Mouse (Mus musculus) neural tube, embryonic 11.5 days (tissue): Measurements from ENCODE around the gene Unc93b1. TPM values are rescaled to one million over a fixed set of nuclear protein-coding genes. Genes with fewer than 3 reads are reported as not detected.
A peak's percentile ranks its signal among the peaks of the same experiment; 100 is the strongest.

Experiments used
- ATAC-seq: fragments of 200-750 bp; cut with Nextera tagmentation; 2 replicates; pipeline ENCODE4 v1.8.0; 2017; ENCODE audit warnings: moderate number of reproducible peaks, mild to moderate bottlenecking, moderate TSS enrichment, moderate library complexity; ENCODE audit not compliant: insufficient read depth, low FRiP score, low TSS enrichment
- DNase-seq: peaks from one replicate; pipeline ENCODE4 v3.0.0-alpha.2; 2015; ENCODE audit warnings: low spot score
- H3K27ac ChIP-seq: fragments of 300-500 bp; sonication (generic); 2 replicates; pipeline ENCODE4 v1.5.1; 2014; ENCODE audit warnings: low read depth, mild to moderate bottlenecking, low read length
- H3K27me3 ChIP-seq: fragments of 300-500 bp; sonication (generic); 2 replicates; pipeline ENCODE4 v1.6.1; 2014; ENCODE audit warnings: mild to moderate bottlenecking, low read length, mixed read lengths; ENCODE audit not compliant: control insufficient read depth, insufficient read depth
- H3K36me3 ChIP-seq: fragments of 300-500 bp; sonication (generic); 2 replicates; pipeline ENCODE4 v1.6.1; 2014; ENCODE audit warnings: mild to moderate bottlenecking, low read length, moderate library complexity, mixed read lengths; ENCODE audit not compliant: control insufficient read depth, insufficient read depth
- H3K4me1 ChIP-seq: fragments of 300-500 bp; sonication (generic); 2 replicates; pipeline ENCODE4 v1.6.1; 2014; ENCODE audit warnings: low read length, mixed read lengths; ENCODE audit not compliant: control insufficient read depth, insufficient read depth
- H3K4me2 ChIP-seq: fragments of 300-500 bp; sonication (generic); 2 replicates; pipeline ENCODE4 v1.6.1; 2014; ENCODE audit warnings: low read depth, mild to moderate bottlenecking, moderate library complexity
- H3K4me3 ChIP-seq: fragments of 300-500 bp; sonication (generic); 2 replicates; pipeline ENCODE4 v1.5.1; 2014; ENCODE audit warnings: low read depth, low read length
- H3K9ac ChIP-seq: fragments of 300-500 bp; sonication (generic); 2 replicates; pipeline ENCODE4 v1.6.1; 2014; ENCODE audit warnings: mild to moderate bottlenecking, low read length
- H3K9me3 ChIP-seq: fragments of 300-500 bp; sonication (generic); 2 replicates; pipeline ENCODE4 v1.6.1; 2016; ENCODE audit warnings: low read length; ENCODE audit not compliant: control insufficient read depth
- WGBS: fragments of 180-500 bp; shearing (Covaris S2); extraction: QIAGEN DNeasy Blood & Tissue Kit; methylation state at CpG from one replicate; pipeline ENCODE4 v1.1.7; 2014; 5-methylcytosine and 5-hydroxymethylcytosine counted together
- polyA plus RNA-seq: library from polyadenylated mRNA; unstranded; fragments of >200 nt; fragmentation: Nextera tagmentation; extraction: Ambion mirVana; gene quantifications from 2 replicates; pipeline ENCODE4 v1.2.1, GENCODE M21; 2014

Gene Unc93b1
- polyA plus RNA-seq, 1 experiment from 2014 or later, result 5.3 TPM

DNA sequence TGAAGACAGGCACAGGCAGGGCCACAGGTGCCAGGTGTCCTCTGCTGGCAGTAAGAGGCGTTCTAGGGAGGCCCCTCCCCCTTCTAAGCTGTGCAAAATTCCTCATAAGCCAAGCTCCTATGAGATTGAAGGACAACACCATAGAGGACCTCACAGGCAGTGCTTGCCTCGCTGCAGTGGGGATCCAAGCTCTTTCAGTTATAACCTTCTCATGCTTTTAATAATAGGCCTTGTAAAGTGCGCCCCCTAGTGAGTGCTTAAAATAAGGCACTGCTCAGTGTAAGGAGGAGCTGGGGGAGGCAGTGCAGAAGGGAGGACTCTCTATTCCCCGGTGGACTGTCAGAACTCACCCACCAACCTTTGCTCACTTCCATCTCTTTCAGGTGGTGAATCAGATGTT lies 45.3 kb downstream of the Unc93b1 start:
- Histone ChIP-seq H3K36me3 (no peaks in the 10 kb centered on the region), H3K27ac (no peak overlapping the region), H3K9ac (no peak overlapping the region), H3K4me1 (peaks cover 10% of the 10 kb centered on the region; the same call in 1 of the 2 replicates), H3K4me3 (no peak overlapping the region), H3K27me3 (no peaks in the 10 kb centered on the region), H3K4me2 (no peak overlapping the region), H3K9me3 (no peaks in the 10 kb centered on the region)
- DNase-seq (peak; percentile 78), ATAC-seq (0 out of 2 replicates have a peak, but pooled peaks have one; percentile 31)
- WGBS, result 24% methylated on average over 4 of the region's 4 CpGs

DNA sequence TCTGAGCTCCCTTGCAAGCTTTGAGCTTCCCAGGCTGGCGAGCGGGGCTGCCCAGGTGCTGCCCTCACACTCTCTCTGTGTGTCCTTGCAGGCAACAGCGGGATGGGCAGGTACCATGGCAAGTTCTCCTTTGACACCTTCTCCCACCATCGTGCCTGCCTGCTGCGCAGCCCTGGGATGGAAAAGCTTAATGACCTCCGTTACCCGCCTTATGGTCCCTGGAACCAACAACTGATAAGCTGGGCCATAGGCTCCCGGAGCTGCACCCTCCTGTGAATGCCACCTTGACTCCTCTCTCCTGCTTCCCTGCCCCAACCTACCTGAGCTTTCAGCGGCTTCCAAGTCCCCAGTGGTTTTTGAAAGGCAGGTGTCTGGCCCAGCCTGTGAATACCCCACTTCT lies 45.9 kb downstream of the Unc93b1 start:
- Histone ChIP-seq H3K4me1 (peaks cover 13% of the 10 kb centered on the region; the same call in 1 of the 2 replicates), H3K36me3 (no peaks in the 10 kb centered on the region), H3K27me3 (no peaks in the 10 kb centered on the region), H3K4me3 (no peak overlapping the region), H3K9ac (no peak overlapping the region), H3K9me3 (no peaks in the 10 kb centered on the region), H3K4me2 (no peak overlapping the region), H3K27ac (no peak overlapping the region)
- DNase-seq (no peak), ATAC-seq (no peak)
- WGBS, result 69% methylated on average over 9 of the region's 9 CpGs

- no peak overlapping the region for H3K9ac ChIP-seq
- ATAC-seq (no peak), DNase-seq (no peak)
- H3K36me3 ChIP-seq, result no peaks in the 10 kb centered on the region
- H3K4me3 ChIP-seq, result no peak overlapping the region
- H3K4me2 ChIP-seq, result no peak overlapping the region
- WGBS, result 36% methylated on average over 9 of the region's 9 CpGs
- no peaks in the 10 kb centered on the region for H3K9me3 ChIP-seq
- H3K27me3 ChIP-seq, result no peaks in the 10 kb centered on the region
- H3K4me1 ChIP-seq, result peaks cover 15% of the 10 kb centered on the region; the same call in 1 of the 2 replicates
- H3K27ac ChIP-seq, result 0 out of 2 replicates have a peak overlapping the region, but pooled peaks have one; percentile 1
Measured at GRCm38 (mm10) chr19:3983527-3984200, 48.7 kb downstream of the Unc93b1 start.

GRCm38 (mm10) chr19:3985261-3985681 lies 50.3 kb downstream of the Unc93b1 start:
- H3K4me2 ChIP-seq, result no peak overlapping the region
- H3K9ac ChIP-seq, result peak overlapping the region; percentile 14; the same call in 1 of the 2 replicates
- ATAC-seq (no peak), DNase-seq (peak; percentile 53)
- H3K4me3 ChIP-seq, result no peak overlapping the region
- H3K9me3 ChIP-seq, result no peaks in the 10 kb centered on the region
- no peaks in the 10 kb centered on the region for H3K27me3 ChIP-seq
- no peaks in the 10 kb centered on the region for H3K36me3 ChIP-seq
- peak overlapping the region; percentile 44 for H3K27ac ChIP-seq
- H3K4me1 ChIP-seq, result peaks cover 15% of the 10 kb centered on the region; the same call in 1 of the 2 replicates
- WGBS, result 25% methylated on average over 8 of the region's 8 CpGs

GRCm38 (mm10) chr19:3986334-3986733 lies 51.3 kb downstream of the Unc93b1 start, which contains the start of gene Acy3:
TSS of gene Acy3 (plus strand) at chr19:3986570.
- Histone ChIP-seq H3K27ac (peak within 1 kb of the TSS; percentile 44), H3K4me1 (peaks cover 15% of the 10 kb centered on the region; the same call in 1 of the 2 replicates), H3K4me3 (no peak within 1 kb of the TSS), H3K27me3 (no peaks in the 10 kb centered on the region), H3K9ac (no peak within 1 kb of the TSS), H3K4me2 (no peak within 1 kb of the TSS), H3K9me3 (no peaks in the 10 kb centered on the region), H3K36me3 (no peaks in the 10 kb centered on the region)
- 16% methylated on average over 8 of the region's 8 CpGs for WGBS
- ATAC-seq, result no peak
- DNase-seq, result peak; percentile 48

GRCm38 (mm10) chr19:3988066-3988465 lies 53.1 kb downstream of the Unc93b1 start:
- 91% methylated on average over 14 of the region's 14 CpGs for WGBS
- no peak for ATAC-seq

GRCm38 (mm10) chr19:3988750-3989149 lies 53.8 kb downstream of the Unc93b1 start:
- Histone ChIP-seq H3K27ac (no peak overlapping the region), H3K36me3 (no peaks in the 10 kb centered on the region), H3K4me2 (no peak overlapping the region), H3K9me3 (no peaks in the 10 kb centered on the region), H3K4me3 (no peak overlapping the region), H3K4me1 (peaks cover 15% of the 10 kb centered on the region; the same call in 1 of the 2 replicates), H3K27me3 (no peaks in the 10 kb centered on the region), H3K9ac (no peak overlapping the region)
- 90% methylated on average over 4 of the region's 4 CpGs for whole genome bisulfite sequencing
- DNase-seq (no peak), ATAC-seq (no peak)

More at GRCm38 (mm10) chr19:3988066-3988465, 53.1 kb downstream of the Unc93b1 start:
- no peaks in the 10 kb centered on the region for H3K36me3 ChIP-seq
- no peak overlapping the region for H3K27ac ChIP-seq
- peaks cover 15% of the 10 kb centered on the region; the same call in 1 of the 2 replicates for H3K4me1 ChIP-seq
- no peak for DNase-seq
- H3K9ac ChIP-seq, result no peak overlapping the region
- H3K9me3 ChIP-seq, result no peaks in the 10 kb centered on the region
- no peak overlapping the region for H3K4me3 ChIP-seq
- H3K4me2 ChIP-seq, result no peak overlapping the region
- H3K27me3 ChIP-seq, result no peaks in the 10 kb centered on the region

- DNase-seq (no peak), ATAC-seq (no peak)
- H3K9me3 ChIP-seq, result no peaks in the 10 kb centered on the region
- H3K36me3 ChIP-seq, result no peaks in the 10 kb centered on the region
- no peak overlapping the region for H3K4me2 ChIP-seq
- H3K9ac ChIP-seq, result no peak overlapping the region
- H3K27ac ChIP-seq, result no peak overlapping the region
- H3K4me3 ChIP-seq, result no peak overlapping the region
- no peaks in the 10 kb centered on the region for H3K27me3 ChIP-seq
- 39% methylated on average over 6 of the region's 6 CpGs for WGBS
- H3K4me1 ChIP-seq, result 0 out of 2 replicates have a peak, but pooled peaks cover 2% of the 10 kb centered on the region
Measured at GRCm38 (mm10) chr19:3990804-3991203, 55.8 kb downstream of the Unc93b1 start.

- Histone ChIP-seq H3K4me1 (no peaks in the 10 kb centered on the region), H3K27ac (no peak overlapping the region), H3K4me3 (no peak overlapping the region), H3K36me3 (no peaks in the 10 kb centered on the region), H3K9ac (no peak overlapping the region), H3K27me3 (no peaks in the 10 kb centered on the region), H3K9me3 (no peaks in the 10 kb centered on the region), H3K4me2 (no peak overlapping the region)
- ATAC-seq, result no peak
- 95% methylated on average over 3 of the region's 3 CpGs for WGBS
- no peak for DNase-seq
Measured at GRCm38 (mm10) chr19:3991562-3991961, 56.6 kb downstream of the Unc93b1 start.
